Mouse (Mus musculus): ENCODE data around the gene Cnih2.

DNA sequence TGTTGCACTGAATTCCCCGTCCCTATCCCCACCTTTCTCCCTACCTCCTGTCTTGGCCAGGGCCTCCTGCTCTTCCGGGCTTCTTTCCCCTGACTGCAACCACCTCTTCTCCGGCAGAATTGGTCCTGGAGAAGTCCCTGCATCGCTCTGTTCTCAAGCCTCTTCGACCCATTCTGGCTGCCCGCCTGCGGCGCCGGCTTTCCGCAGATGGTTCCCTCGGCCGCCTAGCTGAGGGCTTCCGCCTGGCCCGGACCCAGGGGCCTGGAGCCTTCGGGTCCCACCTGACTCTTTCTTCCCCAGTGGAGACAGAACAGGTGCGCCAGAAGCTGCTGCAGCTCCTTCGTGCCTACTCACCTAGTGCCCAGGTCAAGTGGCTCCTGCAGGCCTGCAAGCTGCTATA is 45.5 kb downstream of the Cnih2 start:
- TF ChIP-seq CTCF (IDR thresholded peaks at IDR 0.05; ENCODE audit: borderline replicate concordance, control insufficient read depth, extremely low read depth, insufficient read depth, low read length, poor library complexity) = no peak
- TF ChIP-seq POLR2A (IDR thresholded peaks at IDR 0.05; ENCODE audit: control insufficient read depth, extremely low read depth, insufficient read depth, low read length, poor library complexity) = no peak
